Mouse (Mus musculus) MEL (cell line): ENCODE measurements around the gene P2rx4. TPM values are rescaled to one million over a fixed set of nuclear protein-coding genes. Genes with fewer than 3 reads are reported as not detected.
A peak's percentile ranks its signal among the peaks of the same experiment; 100 is the strongest.

Experiments
- DNase-seq: peaks from one replicate; pipeline ENCODE4 v3.0.0; 2011; ENCODE audit warnings: low read depth, low spot score
- H3K27ac ChIP-seq: 2 replicates; pipeline ENCODE4 v1.5.1; 2012; ENCODE audit warnings: low read depth, mild to moderate bottlenecking, control low read depth, low read length, moderate library complexity; ENCODE audit not compliant: control insufficient read depth
- H3K27me3 ChIP-seq, 2 experiments: fragments of 150-350 bp in 1 of 2; sonication (generic) in 1 of 2; 2 replicates each; pipeline ENCODE4 v1.6.1; 2012; ENCODE audit warnings: low read length in 2 of 2, mild to moderate bottlenecking in 2 of 2, improper control_type of control experiment in 1 of 2, moderate library complexity in 1 of 2; ENCODE audit not compliant: insufficient read depth in 2 of 2, control insufficient read depth in 1 of 2
- H3K36me3 ChIP-seq, 2 experiments: 2 replicates each; pipeline ENCODE4 v1.6.1; 2012 to 2014; ENCODE audit warnings: low read length in 2 of 2, improper control_type of control experiment in 1 of 2, inconsistent platforms in 1 of 2, mild to moderate bottlenecking in 1 of 2; ENCODE audit not compliant: insufficient read depth in 2 of 2, control insufficient read depth in 1 of 2
- H3K4me1 ChIP-seq, 2 experiments: fragments of 150-350 bp in 1 of 2; sonication (generic) in 1 of 2; 2 replicates each; pipeline ENCODE4 v1.6.1; 2012; ENCODE audit warnings: low read length in 2 of 2, improper control_type of control experiment in 1 of 2, mild to moderate bottlenecking in 1 of 2; ENCODE audit not compliant: insufficient read depth in 2 of 2, control insufficient read depth in 1 of 2
- H3K4me3 ChIP-seq, 2 experiments: fragments of 150-350 bp in 1 of 2; sonication (generic) in 1 of 2; 2 replicates each; pipeline ENCODE4 v1.5.1; 2012; ENCODE audit warnings: low read depth in 2 of 2, low read length in 2 of 2, mild to moderate bottlenecking in 2 of 2, moderate library complexity in 2 of 2, control low read depth in 1 of 2, improper control_type of control experiment in 1 of 2; ENCODE audit not compliant: control insufficient read depth in 1 of 2, insufficient read depth in 1 of 2
- H3K79me2 ChIP-seq: 2 replicates; pipeline ENCODE4 v1.6.1; 2012; ENCODE audit warnings: mild to moderate bottlenecking, low read length, moderate library complexity; ENCODE audit not compliant: control insufficient read depth, poor library complexity, insufficient read depth
- H3K9ac ChIP-seq: 2 replicates; pipeline ENCODE4 v1.6.1; 2012; ENCODE audit warnings: low read depth, mild to moderate bottlenecking, control low read depth, low read length, moderate library complexity; ENCODE audit not compliant: control insufficient read depth, poor library complexity, severe bottlenecking
- H3K9me3 ChIP-seq: fragments of 150-350 bp; sonication (generic); replicated peaks from 2 replicates; pipeline ENCODE4 v1.6.1; 2012; ENCODE audit warnings: mild to moderate bottlenecking, low read length, improper control_type of control experiment, moderate library complexity; ENCODE audit not compliant: insufficient read depth
- BHLHE40 ChIP-seq: IDR thresholded peaks from 2 replicates; pipeline ENCODE4 v1.6.1; 2012; ENCODE audit warnings: low read depth, mild to moderate bottlenecking, inconsistent platforms, low read length, improper control_type of control experiment, borderline replicate concordance
- CHD1 ChIP-seq: IDR thresholded peaks from 2 replicates; pipeline ENCODE4 v1.6.1; 2012; ENCODE audit warnings: low read depth, mild to moderate bottlenecking, inconsistent platforms, low read length, improper control_type of control experiment
- CTCF ChIP-seq, 3 experiments: IDR thresholded peaks in 2 of 3; conservative IDR thresholded peaks in 1 of 3; 2 replicates each; pipeline ENCODE4 v1.5.1; 2011 to 2012; ENCODE audit warnings: low read length in 3 of 3, low read depth in 2 of 3, mild to moderate bottlenecking in 2 of 3, improper control_type of control experiment in 1 of 3, inconsistent platforms in 1 of 3, mixed read lengths in 1 of 3, moderate library complexity in 1 of 3; ENCODE audit not compliant: control insufficient read depth in 1 of 3, insufficient read depth in 1 of 3, poor library complexity in 1 of 3, severe bottlenecking in 1 of 3
- E2F4 ChIP-seq: IDR thresholded peaks from 2 replicates; pipeline ENCODE4 v1.6.1; 2011; ENCODE audit warnings: low read depth, low read length, improper control_type of control experiment, borderline replicate concordance
- ELF1 ChIP-seq: IDR thresholded peaks from 2 replicates; pipeline ENCODE4 v1.6.1; 2014; ENCODE audit warnings: low read depth, mild to moderate bottlenecking, inconsistent platforms, low read length, improper control_type of control experiment, moderate library complexity
- EP300 ChIP-seq, 2 experiments: IDR thresholded peaks; 2 replicates each; pipeline ENCODE4 v1.6.1; 2011; ENCODE audit warnings: improper control_type of control experiment in 2 of 2, low read length in 2 of 2, low read depth in 1 of 2, mild to moderate bottlenecking in 1 of 2
- GATA1 ChIP-seq: IDR thresholded peaks from 2 replicates; pipeline ENCODE4 v1.6.1; 2011; ENCODE audit warnings: low read depth, low read length, improper control_type of control experiment
- MAZ ChIP-seq: IDR thresholded peaks from 2 replicates; pipeline ENCODE4 v1.6.1; 2012; ENCODE audit warnings: low read depth, mild to moderate bottlenecking, inconsistent platforms, low read length, improper control_type of control experiment
- MEF2A ChIP-seq: IDR thresholded peaks from 2 replicates; pipeline ENCODE4 v1.6.1; 2014; ENCODE audit warnings: low read depth, mild to moderate bottlenecking, inconsistent platforms, low read length, improper control_type of control experiment; ENCODE audit not compliant: poor library complexity, insufficient replicate concordance, severe bottlenecking; ENCODE audit errors: extremely low read depth
- MYB ChIP-seq: IDR thresholded peaks from 2 replicates; pipeline ENCODE4 v1.6.1; 2011; ENCODE audit warnings: mild to moderate bottlenecking, low read depth, low read length, improper control_type of control experiment
- MYC ChIP-seq: IDR thresholded peaks from 2 replicates; pipeline ENCODE4 v1.6.1; 2011; ENCODE audit warnings: low read depth, mild to moderate bottlenecking, low read length, improper control_type of control experiment, moderate library complexity
- POLR2A ChIP-seq, 2 experiments: IDR thresholded peaks; 2 replicates each; pipeline ENCODE4 v1.6.1; 2011 to 2012; ENCODE audit warnings: low read length in 2 of 2, mild to moderate bottlenecking in 2 of 2, control low read depth in 1 of 2, improper control_type of control experiment in 1 of 2, low read depth in 1 of 2, moderate library complexity in 1 of 2; ENCODE audit not compliant: control insufficient read depth in 1 of 2, insufficient read depth in 1 of 2, poor library complexity in 1 of 2
- POLR2AphosphoS5 ChIP-seq: IDR thresholded peaks from 2 replicates; pipeline ENCODE4 v1.6.1; 2012; ENCODE audit warnings: low read depth, borderline replicate concordance, mild to moderate bottlenecking, inconsistent platforms, low read length, moderate library complexity, mixed read lengths
- RAD21 ChIP-seq: IDR thresholded peaks from 2 replicates; pipeline ENCODE4 v1.6.1; 2011; ENCODE audit warnings: mild to moderate bottlenecking, low read depth, low read length, improper control_type of control experiment
- RCOR1 ChIP-seq: IDR thresholded peaks from 2 replicates; pipeline ENCODE4 v1.6.1; 2012; ENCODE audit warnings: low read depth, mild to moderate bottlenecking, inconsistent platforms, low read length, improper control_type of control experiment
- SIN3A ChIP-seq: IDR thresholded peaks from 2 replicates; pipeline ENCODE4 v1.6.1; 2012; ENCODE audit warnings: low read length, improper control_type of control experiment, inconsistent platforms
- SMC3 ChIP-seq: IDR thresholded peaks from 2 replicates; pipeline ENCODE4 v1.6.1; 2011; ENCODE audit warnings: low read depth, low read length, improper control_type of control experiment
- TAL1 ChIP-seq: IDR thresholded peaks from 2 replicates; pipeline ENCODE4 v1.6.1; 2012; ENCODE audit warnings: mild to moderate bottlenecking, inconsistent platforms, low read length, moderate library complexity, mixed read lengths
- UBTF ChIP-seq: IDR thresholded peaks from 2 replicates; pipeline ENCODE4 v1.6.1; 2012; ENCODE audit warnings: low read depth, mild to moderate bottlenecking, inconsistent platforms, low read length, improper control_type of control experiment, moderate library complexity, borderline replicate concordance; ENCODE audit not compliant: insufficient read depth
- USF1 ChIP-seq: IDR thresholded peaks from 2 replicates; pipeline ENCODE4 v1.6.1; 2014; ENCODE audit warnings: low read depth, mild to moderate bottlenecking, inconsistent platforms, low read length, improper control_type of control experiment, moderate library complexity
- ZKSCAN1 ChIP-seq: IDR thresholded peaks from 2 replicates; pipeline ENCODE4 v1.6.1; 2012; ENCODE audit warnings: low read depth, mild to moderate bottlenecking, inconsistent platforms, low read length, improper control_type of control experiment, moderate library complexity
- ZNF384 ChIP-seq: IDR thresholded peaks from 2 replicates; pipeline ENCODE4 v1.6.1; 2012; ENCODE audit warnings: low read depth, mild to moderate bottlenecking, inconsistent platforms, low read length, improper control_type of control experiment
- polyA plus RNA-seq, 2 experiments: library from polyadenylated mRNA; stranded (reverse) in 1 of 2; unstranded in 1 of 2; fragments of >175 nt in 1 of 2; fragments of >200 nt in 1 of 2; gene quantifications; 2 replicates each; pipeline versions ENCODE4 v1.2.1 to v1.2.4; 2012; ENCODE audit warnings: low replicate concordance in 2 of 2, low read depth in 1 of 2; ENCODE audit not compliant: insufficient read length in 2 of 2, insufficient read depth in 1 of 2, missing spikeins in 1 of 2
- total RNA-seq: library from RNA; depleted of rRNA; stranded (reverse); fragments of 300-350 nt; gene quantifications from 2 replicates; pipeline ENCODE4 v1.2.3, GENCODE M21; 2012

Gene P2rx4
- total and polyA plus RNA-seq, 3 experiments = 15.2 to 30.9 TPM; not detected in 1

GRCm38 (mm10) chr5:122677983-122678382, 29.4 kb upstream of the P2rx4 start:
- Histone ChIP-seq H3K79me2 (no peaks in the 10 kb centered on the region), H3K4me1 (peaks cover 4 to 5% of the 10 kb centered on the region in 2 experiments; a peak in 2 of 4 replicates), H3K36me3 (peaks cover 4 to 10% of the 10 kb centered on the region in 2 experiments), H3K27ac (no peak overlapping the region), H3K9ac (no peak overlapping the region), H3K4me3 (no peak overlapping the region), H3K9me3 (no peaks in the 10 kb centered on the region), H3K27me3 (no peaks in the 10 kb centered on the region)
- DNase-seq = no peak
- TF ChIP-seq ZNF384 = no peak

- DNase-seq = no peak
- H3K4me1 ChIP-seq = peaks cover 4 to 8% of the 10 kb centered on the region in 2 experiments; a peak in 2 of 4 replicates
- peaks cover 4 to 10% of the 10 kb centered on the region in 2 experiments for H3K36me3 ChIP-seq
- H3K79me2 ChIP-seq = no peaks in the 10 kb centered on the region
- no peak overlapping the region for H3K9ac ChIP-seq
- H3K9me3 ChIP-seq = no peaks in the 10 kb centered on the region
- TF ChIP-seq SIN3A (no peak), TAL1 (no peak), CTCF (IDR thresholded peaks at IDR 0.05 in 2 of 3, conservative IDR thresholded peaks at IDR 0.05 in 1 of 3; ENCODE audit: control insufficient read depth in 1 of 3, insufficient read depth in 1 of 3, low read depth in 2 of 3, low read length in 3 of 3, poor library complexity in 1 of 3, severe bottlenecking in 1 of 3) (no peak), MEF2A (no peak), BHLHE40 (no peak), ELF1 (no peak), MYB (no peak), MAZ (no peak), POLR2A (IDR thresholded peaks at IDR 0.05; ENCODE audit: control insufficient read depth in 1 of 2, insufficient read depth in 1 of 2, low read depth in 1 of 2, low read length in 2 of 2, poor library complexity in 1 of 2) (no peak), MYC (no peak), RCOR1 (no peak), GATA1 (no peak), E2F4 (no peak), POLR2AphosphoS5 (no peak)
- H3K4me3 ChIP-seq = no peak overlapping the region
- no peak overlapping the region for H3K27ac ChIP-seq
- no peaks in the 10 kb centered on the region for H3K27me3 ChIP-seq
These were observed 27.5 kb upstream of the P2rx4 start for GRCm38 (mm10) chr5:122679881-122680280.

- Histone ChIP-seq H3K27me3 (no peaks in the 10 kb centered on the region), H3K27ac (no peak overlapping the region), H3K79me2 (no peaks in the 10 kb centered on the region), H3K4me3 (no peak overlapping the region), H3K9ac (no peak overlapping the region), H3K4me1 (peaks cover 4 to 8% of the 10 kb centered on the region in 2 experiments; a peak in 2 of 4 replicates), H3K36me3 (peaks cover 4 to 10% of the 10 kb centered on the region in 2 experiments), H3K9me3 (no peaks in the 10 kb centered on the region)
- TF ChIP-seq MEF2A (no peak), CHD1 (no peak), CTCF (IDR thresholded peaks at IDR 0.05 in 2 of 3, conservative IDR thresholded peaks at IDR 0.05 in 1 of 3; ENCODE audit: control insufficient read depth in 1 of 3, insufficient read depth in 1 of 3, low read depth in 2 of 3, low read length in 3 of 3, poor library complexity in 1 of 3, severe bottlenecking in 1 of 3) (peak in 2 of 3 experiments; percentile 20; a peak in 3 of 6 replicates), ZKSCAN1 (no peak), EP300 (IDR thresholded peaks at IDR 0.05; ENCODE audit: low read depth in 1 of 2, low read length in 2 of 2) (no peak), UBTF (no peak), MAZ (no peak), SMC3 (no peak), SIN3A (no peak), USF1 (no peak), RCOR1 (no peak), RAD21 (peak; percentile 10)
- DNase-seq = no peak
These were observed 26.1 kb upstream of the P2rx4 start for GRCm38 (mm10) chr5:122681276-122681675.
